Mouse (Mus musculus) kidney, postnatal 4 days (tissue): ENCODE measurements around the gene Ankrd23.

Experiments
- DNase-seq, 2 experiments: peaks; one replicate each; pipeline ENCODE4 v3.0.0; 2021; ENCODE audit warnings: mixed read lengths in 2 of 2

The Ankrd23 gene

GRCm38 (mm10) chr1:36563197-36563596 lies 26.5 kb upstream of the Ankrd23 start:
- DNase-seq, result peak in 1 of 2 experiments; percentile 50

- DNase-seq, result no peak
Observed at GRCm38 (mm10) chr1:36562388-36562787, 25.7 kb upstream of the Ankrd23 start.

DNA sequence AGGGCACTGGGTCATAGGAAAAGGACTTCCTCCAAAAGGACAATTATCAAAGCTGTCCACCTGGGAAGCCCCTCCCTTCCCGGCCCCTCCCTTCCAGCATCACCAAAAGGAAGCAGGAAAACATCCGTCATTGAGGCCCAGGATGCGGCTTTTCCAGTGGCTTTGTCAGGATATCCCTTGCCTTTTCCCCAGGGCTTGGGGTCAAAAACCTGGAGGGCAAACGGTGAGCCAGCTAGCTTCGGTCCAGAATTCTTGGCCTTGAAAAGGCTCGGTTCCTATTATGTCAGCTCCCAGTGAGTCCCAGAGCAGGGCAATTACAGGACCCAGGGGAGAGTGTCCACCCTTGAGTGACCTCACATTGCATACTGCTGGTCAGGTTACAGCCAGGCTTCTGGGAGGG lies 24.2 kb upstream of the Ankrd23 start:
- peak; percentile 49 to 72 for DNase-seq

GRCm38 (mm10) chr1:36559888-36560287 lies 23.2 kb upstream of the Ankrd23 start:
- no peak for DNase-seq

GRCm38 (mm10) chr1:36559256-36559655 lies 22.6 kb upstream of the Ankrd23 start:
- peak in 1 of 2 experiments; percentile 57 for DNase-seq

- DNase-seq, result peak; percentile 88 to 93
Observed at GRCm38 (mm10) chr1:36558031-36558993, 21.6 kb upstream of the Ankrd23 start, which contains the start of gene Sema4c. Sema4c (minus strand) TSS chr1:36558349.

DNA sequence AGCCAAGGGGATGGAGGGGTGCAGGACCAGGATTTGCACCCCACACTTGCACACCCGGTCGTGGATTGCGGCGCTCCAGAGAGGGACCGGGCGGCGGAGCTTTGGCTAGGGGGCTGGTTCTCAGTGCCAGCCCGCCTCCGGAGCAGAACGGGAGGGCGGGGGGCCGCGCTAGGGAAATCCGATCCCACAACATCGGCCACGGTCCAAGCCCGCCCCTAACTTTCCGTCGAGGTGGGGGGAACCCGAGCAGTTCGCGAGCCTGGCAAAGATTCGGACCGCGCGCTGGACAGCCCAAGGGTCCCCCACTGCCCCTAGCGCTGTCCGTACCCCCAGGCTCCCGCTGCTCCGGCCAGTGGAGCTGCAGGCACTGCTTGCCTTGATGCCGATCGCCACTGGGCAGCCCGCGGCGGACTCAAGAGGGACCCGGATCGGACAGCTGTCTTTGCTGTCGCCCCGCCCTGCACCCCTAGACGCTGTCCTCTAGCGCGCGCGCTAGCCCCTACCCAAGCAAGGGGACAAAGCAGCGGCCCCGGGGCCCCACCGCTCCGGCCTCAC lies 20.9 kb upstream of the Ankrd23 start:
- peak; percentile 93 to 96 for DNase-seq

DNA sequence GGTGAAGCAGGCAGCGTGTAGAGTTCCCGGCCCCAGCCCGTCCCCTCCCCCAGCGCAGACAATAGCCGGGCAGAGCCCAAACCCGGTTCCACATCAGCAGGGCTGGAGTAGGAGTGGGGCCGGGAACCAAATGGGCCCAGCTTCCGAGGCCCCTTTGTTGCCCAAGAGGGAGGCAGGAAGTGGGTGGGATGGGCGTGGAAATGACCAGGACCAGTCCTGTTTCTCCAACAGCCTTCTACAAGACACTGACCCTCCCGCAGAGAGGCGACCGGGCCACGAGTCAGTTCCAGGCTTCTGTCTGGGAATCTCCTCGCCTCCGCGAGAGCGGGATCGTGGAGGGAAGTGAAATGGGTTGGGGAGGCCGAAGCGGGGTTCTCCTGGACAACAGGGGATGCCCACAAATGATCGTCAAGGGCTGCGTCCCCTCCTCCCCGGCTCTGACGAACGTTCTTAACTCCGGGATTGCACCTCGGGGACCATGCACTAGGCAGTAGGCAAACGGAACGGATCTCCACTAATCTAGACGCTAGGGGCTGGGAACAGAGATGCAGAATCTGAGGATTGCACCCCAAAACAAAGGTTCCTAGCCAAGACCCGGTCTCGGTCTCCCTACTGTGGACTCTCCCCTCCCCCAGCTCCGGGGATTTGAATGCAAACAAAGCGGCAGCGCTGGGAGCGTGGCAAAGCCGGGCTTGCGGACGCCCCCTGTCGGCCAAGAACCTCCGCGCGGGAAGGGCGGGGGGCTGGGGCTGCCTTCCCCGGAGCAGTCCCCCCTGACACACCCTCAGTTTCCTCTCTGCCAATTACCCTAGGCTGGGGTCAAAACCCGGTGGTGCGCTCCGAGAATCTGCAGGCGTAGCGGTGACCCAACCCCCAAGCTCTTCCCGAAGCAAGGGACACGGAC lies 20.1 kb upstream of the Ankrd23 start:
- DNase-seq, result peak; percentile 98

- peak; percentile 55 to 71 for DNase-seq
Observed at GRCm38 (mm10) chr1:36555798-36556395, 19.2 kb upstream of the Ankrd23 start.

- DNase-seq, result peak; percentile 52 to 66
Observed at GRCm38 (mm10) chr1:36554633-36555399, 18.1 kb upstream of the Ankrd23 start.

DNA sequence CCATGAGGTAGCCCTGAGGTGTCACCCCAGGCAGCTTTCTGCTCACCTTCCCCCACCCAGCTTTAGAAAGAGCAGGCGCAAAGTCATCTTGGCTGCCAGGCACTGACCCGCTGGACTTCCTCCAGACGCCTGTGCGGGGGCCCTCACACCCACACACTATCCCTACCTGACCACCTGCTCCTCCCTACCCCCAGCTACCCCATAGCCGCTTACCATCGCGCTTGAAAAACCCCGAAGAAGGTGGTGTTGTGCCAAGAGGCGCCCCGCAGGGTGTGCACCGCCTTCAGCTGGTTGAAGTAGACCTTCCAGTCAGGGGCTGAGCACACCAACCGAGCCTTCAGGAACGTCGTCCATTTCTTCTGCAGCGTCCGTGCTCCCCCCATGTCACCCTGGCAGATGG lies 15.8 kb upstream of the Ankrd23 start:
- no peak for DNase-seq

GRCm38 (mm10) chr1:36551904-36552303 lies 15.2 kb upstream of the Ankrd23 start:
- DNase-seq, result no peak

DNA sequence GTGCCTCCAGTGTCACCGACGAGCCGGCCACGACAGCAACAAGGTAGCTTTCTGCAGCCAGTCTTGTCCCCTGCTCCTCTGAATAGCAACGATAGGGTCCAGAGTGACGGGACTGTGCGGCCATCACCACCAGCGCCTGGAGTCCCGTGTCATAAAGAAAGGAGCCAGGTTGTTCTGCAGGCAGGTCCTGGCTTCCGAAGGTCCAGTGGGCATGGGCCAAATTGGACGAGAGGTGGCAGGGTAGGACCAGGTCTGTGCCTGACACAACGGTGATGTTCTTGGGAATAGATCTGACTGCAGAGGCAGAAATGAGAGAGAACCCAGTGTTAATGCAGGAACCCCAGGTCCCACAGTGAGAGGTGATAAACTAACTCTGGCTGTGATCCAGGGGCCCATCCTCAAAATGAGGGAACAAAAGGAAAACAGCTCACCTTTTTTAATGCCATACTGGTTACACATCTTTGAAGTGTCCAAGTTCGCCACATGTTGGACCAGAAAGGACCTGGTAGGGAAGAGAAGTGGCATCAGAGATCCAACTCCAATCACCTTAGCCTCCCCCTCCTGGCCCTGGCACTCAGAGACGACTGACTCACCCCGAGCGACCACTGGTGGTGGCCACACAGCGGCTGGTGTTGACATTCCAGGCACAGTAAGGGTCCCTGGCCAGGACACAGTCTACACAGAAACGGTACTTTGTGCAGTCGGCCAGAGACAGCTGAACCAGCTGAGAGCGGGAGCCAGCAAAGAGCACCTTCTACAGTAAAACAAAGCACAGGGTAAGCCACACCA lies 13.6 kb upstream of the Ankrd23 start:
- peak in 1 of 2 experiments; percentile 26 for DNase-seq

DNA sequence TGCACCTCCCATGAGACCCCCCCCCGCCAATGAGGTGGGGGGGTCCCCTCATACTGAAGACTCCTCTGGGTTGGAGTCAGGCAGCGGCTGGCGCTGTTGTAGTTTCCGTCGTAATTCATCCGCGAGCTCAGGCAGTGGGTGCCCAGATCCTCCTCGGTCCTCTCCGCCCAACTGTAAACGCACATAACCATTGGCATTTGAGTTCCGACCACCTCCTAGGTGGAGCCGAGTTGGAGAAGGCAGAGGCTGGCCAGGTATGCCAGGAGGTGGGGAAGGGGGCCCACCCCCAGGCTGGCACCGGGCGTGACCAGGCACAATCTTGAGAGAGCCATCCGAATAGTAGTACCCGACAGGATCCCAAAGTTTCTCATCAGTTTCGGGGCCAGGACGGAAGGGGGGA lies 12.8 kb upstream of the Ankrd23 start:
- DNase-seq, result peak in 1 of 2 experiments; percentile 31

DNA sequence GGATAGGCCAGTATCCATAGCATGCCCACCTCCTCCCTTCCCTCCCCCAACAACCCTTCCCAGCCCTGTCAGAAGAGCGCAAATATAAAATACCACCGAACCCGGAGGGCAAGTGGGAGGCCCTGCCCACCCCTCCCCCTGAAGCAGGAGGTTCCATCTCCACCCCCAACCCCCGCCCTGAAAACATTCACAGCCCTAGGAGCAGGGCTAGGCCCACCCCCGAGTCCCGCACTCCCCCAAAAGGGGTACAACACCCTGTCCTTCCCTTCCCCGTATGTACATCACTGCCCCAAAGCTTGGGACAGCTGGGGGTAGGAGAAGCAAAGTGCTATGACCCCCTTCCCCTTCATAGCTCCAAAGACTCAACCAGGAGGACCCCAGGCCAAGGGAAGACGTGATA lies 12.1 kb upstream of the Ankrd23 start:
- DNase-seq, result peak in 1 of 2 experiments; percentile 22

DNA sequence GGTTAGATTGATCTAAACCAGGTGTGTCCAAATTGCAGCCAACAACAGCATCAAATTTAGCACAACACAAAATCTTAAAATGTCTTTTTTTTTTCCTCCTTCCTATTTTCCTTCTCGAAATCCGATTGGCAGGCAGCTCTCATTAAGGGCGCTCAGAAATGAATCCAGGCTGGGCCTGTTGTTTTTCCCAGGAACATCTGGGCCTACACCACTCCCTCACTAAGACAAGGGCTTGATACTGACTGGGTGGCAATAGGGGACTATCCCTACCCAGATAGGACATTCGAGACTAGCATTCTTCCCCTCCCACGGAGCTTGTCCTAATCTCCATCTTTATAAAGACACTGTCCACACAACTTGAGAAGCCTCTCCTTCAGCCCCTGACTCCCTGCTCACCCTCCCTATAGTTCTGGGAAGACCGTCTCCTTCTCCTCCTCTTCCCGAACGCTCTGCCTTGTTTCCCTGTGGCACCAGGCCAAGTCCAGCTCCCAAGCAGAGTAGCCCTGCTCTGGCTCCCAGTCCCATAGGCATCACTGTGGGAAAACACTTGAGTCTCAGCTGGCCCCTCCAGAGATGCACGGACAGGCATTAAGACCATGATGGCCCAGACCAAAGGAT lies 11.4 kb upstream of the Ankrd23 start:
- peak; percentile 77 to 84 for DNase-seq

GRCm38 (mm10) chr1:36546888-36547471 lies 10.3 kb upstream of the Ankrd23 start, which contains the start of gene Ankrd39:
Ankrd39 (minus strand) TSS chr1:36547445.
- DNase-seq, result peak; percentile 98 to 99

GRCm38 (mm10) chr1:36545845-36546600 lies 9.3 kb upstream of the Ankrd23 start:
- peak in 1 of 2 experiments; percentile 62 for DNase-seq

DNA sequence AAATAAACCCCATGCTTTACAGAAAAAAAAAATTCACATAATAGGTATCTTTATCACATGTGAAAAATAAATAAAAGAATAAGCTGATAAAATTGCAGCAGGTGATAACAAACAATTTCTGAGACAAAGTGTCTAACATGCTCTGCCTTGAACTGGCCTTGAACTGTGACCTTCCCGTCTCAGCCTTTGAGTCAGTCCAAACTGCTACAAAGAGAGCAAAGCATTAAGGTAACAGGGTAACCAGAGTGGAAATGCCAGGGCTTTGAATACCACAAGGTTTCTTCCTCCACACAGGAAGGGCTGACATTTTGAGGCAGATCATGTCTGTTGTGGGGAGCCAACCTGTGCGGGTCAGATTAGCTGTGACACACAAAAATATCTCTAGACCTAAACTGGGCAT lies 8.7 kb upstream of the Ankrd23 start:
- DNase-seq, result no peak
